Mouse (Mus musculus) gastrocnemius, postnatal 36 days (tissue): ENCODE measurements around the gene Slc24a5. TPM values are rescaled to one million over a fixed set of nuclear protein-coding genes. Genes with fewer than 3 reads are reported as not detected.
"Not testable (repeated sequence)": the region's sequence is repeated elsewhere in the genome, so short reads cannot be mapped to it uniquely, and the experiment has no call there.

Experiments
- DNase-seq, 2 experiments: peaks; one replicate each; pipeline ENCODE4 v3.0.0; 2022
- intact Hi-C: fragments of 180-260 bp; cut with DNase I; formaldehyde crosslinking; loops from one replicate; pipeline ENCODE4 v1.15.1; 2025
- long read RNA-seq, 2 experiments: library from polyadenylated mRNA; stranded (forward); transcript quantifications; one replicate each; pipeline ENCODE4 v2.0.0; 2021
- total RNA-seq, 2 experiments: library from RNA; stranded (reverse); gene quantifications; 2 replicates each; pipeline ENCODE4 v1.2.3; 2021

Gene Slc24a5
- under 1 TPM in 1 of 2 experiments, not detected in 1; 0.15 TPM for total RNA-seq
- long read RNA-seq, experiment 1, partial matches to known transcripts: 1 of 1 reads
- long read RNA-seq, experiment 1, other reads (novel, unspliced or antisense): 0 of 1 reads
- long read RNA-seq, experiment 2, partial matches to known transcripts: 0 of 1 reads
- long read RNA-seq, experiment 2, other reads (novel, unspliced or antisense): 1 of 1 reads

GRCm38 (mm10) chr2:125067894-125068293 lies at the start of gene Slc24a5:
Gene Slc24a5 (plus strand): TSS chr2:125068124.
- intact Hi-C loops: no loop called here
- DNase-seq: no peak

GRCm38 (mm10) chr2:125024386-125024785 lies 43.5 kb upstream of the Slc24a5 start:
- peak in 1 of 2 experiments; percentile 10 for DNase-seq
- intact Hi-C loops: no loop called here

DNA sequence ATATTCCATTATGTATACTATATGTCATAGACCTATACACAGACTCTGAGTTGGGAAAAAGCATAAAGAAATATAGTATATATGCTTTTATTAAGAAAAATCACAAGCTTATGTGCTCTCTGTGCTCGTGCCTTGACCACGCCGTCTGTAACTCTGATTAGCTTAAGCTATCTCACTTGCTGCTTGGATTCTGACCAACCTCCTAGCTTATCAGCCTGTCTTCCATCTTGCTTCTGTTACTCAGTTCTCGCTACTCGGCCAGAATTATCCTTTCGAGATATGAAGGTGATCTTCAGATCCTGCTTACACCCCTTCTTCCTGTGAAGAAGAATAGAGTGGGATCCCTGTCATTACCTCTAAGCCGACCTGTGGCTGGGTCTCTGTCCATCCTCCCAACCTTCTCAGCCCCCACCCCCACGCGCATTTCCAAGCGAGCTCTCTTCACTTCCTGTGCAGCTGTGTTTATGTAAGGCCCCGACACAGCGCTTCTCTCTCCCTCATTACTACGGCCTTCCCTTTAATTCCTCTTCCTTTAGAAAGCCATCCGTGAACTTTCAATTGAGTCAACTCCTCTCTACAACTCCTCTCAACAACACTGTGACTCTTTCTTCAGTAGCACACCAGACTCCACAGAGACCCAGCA lies 41.4 kb upstream of the Slc24a5 start:
- DNase-seq: no peak
- intact Hi-C loops: no loop called here

GRCm38 (mm10) chr2:125030591-125030990 lies 37.3 kb upstream of the Slc24a5 start:
- no peak for DNase-seq
- intact Hi-C loops: no loop called here

DNA sequence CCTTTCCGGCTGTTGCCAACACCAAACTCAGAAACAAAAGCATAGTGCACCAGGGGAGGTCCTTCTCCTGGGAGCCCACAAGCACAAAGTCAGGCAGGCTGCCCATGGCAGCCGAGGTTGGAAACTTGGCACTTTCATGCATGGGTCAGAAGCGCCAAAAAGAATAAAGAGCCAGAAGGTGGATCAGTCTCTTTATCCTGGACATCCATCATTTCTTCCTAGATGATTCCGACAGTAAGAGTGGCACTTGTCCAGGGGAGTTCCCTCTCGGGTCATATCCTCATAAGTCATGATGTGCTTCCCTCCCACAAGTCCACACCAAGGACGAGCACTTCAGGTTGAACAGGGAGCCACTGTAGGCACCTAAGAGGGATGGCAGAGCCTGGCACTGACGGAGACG lies 36.8 kb upstream of the Slc24a5 start:
- intact Hi-C loops: no loop called here
- DNase-seq: no peak

GRCm38 (mm10) chr2:125031562-125032257 lies 36.2 kb upstream of the Slc24a5 start:
- intact Hi-C loops: no loop called here
- no peak for DNase-seq

GRCm38 (mm10) chr2:125032258-125032973 lies 35.5 kb upstream of the Slc24a5 start:
- DNase-seq: no peak
- intact Hi-C loops: no loop called here

GRCm38 (mm10) chr2:125033042-125033743 lies 34.7 kb upstream of the Slc24a5 start:
- intact Hi-C loops: no loop called here
- no peak for DNase-seq

GRCm38 (mm10) chr2:125055316-125055903 lies 12.5 kb upstream of the Slc24a5 start:
- intact Hi-C loops: loop anchor here (10.0 kb wide), 1 partner anchor 129 kb away; no protein-coding TSS in a partner anchor
- no peak for DNase-seq

DNA sequence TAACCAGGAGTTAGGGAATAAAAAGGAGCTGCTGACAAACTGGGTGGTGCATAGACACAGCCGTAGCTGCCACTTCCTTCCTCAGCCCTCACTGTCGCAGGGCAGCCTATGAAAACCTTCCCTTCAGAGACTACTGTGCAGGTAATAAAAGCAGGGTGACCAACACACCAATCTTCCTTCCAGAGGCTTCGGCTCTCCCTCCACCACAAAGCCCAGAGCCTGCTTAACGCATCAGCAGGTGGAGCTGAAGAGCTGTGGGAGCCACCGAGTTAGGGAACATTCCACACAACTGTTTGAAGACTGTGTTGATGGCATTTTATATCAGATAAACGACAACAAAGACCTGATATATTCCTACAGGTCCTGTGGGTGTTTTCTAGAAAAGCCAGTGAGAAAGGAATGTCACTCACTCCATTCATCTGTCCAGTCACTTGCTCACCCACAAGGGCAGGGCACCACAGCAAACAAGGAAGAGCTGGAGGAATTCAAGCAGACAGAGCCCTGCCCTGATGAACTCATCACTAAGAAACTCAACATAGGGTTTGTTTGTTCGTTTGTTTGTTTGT lies 10.6 kb upstream of the Slc24a5 start:
- no peak for DNase-seq
- intact Hi-C loops: loop anchor here (10.0 kb wide), 1 partner anchor 127 kb away; no protein-coding TSS in a partner anchor

DNA sequence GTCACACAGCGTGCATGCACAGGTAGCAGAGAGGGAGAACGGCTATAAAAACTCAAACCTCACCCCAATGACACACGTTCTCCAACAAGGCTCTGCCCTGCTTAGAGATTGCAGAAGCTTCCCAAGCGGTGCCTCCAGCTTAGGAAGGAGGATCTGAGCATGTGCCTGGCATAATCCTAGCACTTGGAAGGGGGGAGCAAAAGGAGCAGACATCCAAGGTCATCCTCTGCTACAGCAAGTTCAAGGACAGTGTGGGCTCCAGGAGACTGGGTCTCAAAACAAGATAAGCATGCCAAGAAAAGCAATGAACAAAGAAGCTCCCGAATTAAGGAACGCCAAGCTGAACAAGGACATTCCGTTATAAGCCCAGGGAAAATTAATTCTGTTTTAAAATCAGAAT lies 6.5 kb upstream of the Slc24a5 start:
- no peak for DNase-seq
- intact Hi-C loops: no loop called here

DNA sequence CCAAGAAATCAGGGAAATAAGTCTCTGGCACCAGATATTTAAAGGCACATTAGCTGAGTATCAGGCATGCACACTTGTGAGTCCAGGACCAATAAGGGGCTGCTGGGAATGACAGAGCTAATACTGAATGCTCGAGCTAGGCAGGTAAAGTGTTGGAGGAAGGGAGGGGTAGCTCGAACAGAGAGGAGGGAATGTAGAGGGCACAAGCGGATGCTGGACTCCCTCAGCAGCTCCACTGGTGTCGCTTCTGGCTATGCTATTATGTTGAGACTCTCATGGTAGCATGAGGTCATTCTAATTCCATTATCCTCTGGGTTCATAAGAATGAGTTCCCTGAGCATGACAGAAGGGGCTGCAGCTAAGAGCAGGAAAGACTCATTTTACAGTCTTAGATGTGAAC lies 5.0 kb upstream of the Slc24a5 start:
- intact Hi-C loops: no loop called here
- no peak for DNase-seq

GRCm38 (mm10) chr2:125067373-125067772 lies 551 bp upstream of the Slc24a5 start:
- intact Hi-C loops: no loop called here

GRCm38 (mm10) chr2:125068696-125069095 lies 772 bp downstream of the Slc24a5 start:
- intact Hi-C loops: no loop called here
- no peak for DNase-seq

More at GRCm38 (mm10) chr2:125067373-125067772, 551 bp upstream of the Slc24a5 start:
- no peak for DNase-seq

GRCm38 (mm10) chr2:125073056-125073780 lies 5.3 kb downstream of the Slc24a5 start:
- DNase-seq: no peak
- intact Hi-C loops: no loop called here

- intact Hi-C loops: no loop called here
- DNase-seq: no peak
Measured at GRCm38 (mm10) chr2:125083879-125084278, 16.0 kb downstream of the Slc24a5 start.

DNA sequence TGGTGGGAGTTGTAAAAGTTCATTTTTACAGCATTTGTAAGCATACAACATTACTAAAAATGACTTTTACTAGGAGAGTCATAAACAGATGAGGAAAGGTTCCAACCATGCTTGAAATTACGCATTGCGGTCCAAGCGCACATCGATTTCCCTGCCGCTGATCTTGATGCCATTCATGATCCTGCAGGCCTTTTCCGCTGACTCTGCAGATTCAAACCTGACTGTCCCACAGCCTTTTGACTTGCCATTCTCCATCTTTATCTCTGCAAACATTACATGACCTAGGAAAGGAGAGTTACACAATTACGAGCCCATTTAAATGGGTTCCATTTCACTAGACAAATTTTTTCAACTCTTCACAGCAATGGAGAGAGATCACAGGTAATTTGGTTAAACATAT lies 20.8 kb downstream of the Slc24a5 start:
- no peak for DNase-seq
- intact Hi-C loops: no loop called here

DNA sequence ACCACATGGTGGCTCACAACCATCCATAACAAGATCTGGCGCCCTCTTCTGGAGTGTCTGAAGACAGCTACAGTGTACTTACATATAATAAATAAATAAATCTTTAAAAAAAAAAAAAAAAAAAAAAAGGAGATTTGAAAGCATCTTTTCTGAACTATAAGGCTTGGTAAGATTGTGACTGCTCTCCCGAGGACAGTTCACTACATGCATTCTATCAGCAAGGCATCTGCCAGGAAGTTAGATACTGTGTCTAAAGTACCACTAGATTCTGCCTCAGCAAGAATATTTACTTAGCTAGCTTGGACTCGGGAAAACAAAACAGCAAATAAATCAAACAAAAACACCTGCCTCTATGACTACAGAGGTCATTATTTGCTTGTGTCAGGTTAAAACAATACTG lies 24.2 kb downstream of the Slc24a5 start:
- DNase-seq: not testable (repeated sequence)

GRCm38 (mm10) chr2:125104491-125104890 lies 36.6 kb downstream of the Slc24a5 start:
- intact Hi-C loops, DNase-seq: not testable (repeated sequence)

More for the DNA sequence above, 24.2 kb downstream of the Slc24a5 start:
- intact Hi-C loops: not testable (repeated sequence)
